Mouse (Mus musculus) adipocyte (in vitro differentiated cells): ENCODE data around the gene Ifna16.

Source experiments
- DNase-seq: peaks from one replicate; pipeline ENCODE4 v3.0.0-alpha.2; 2016; ENCODE audit warnings: low spot score

The Ifna16 gene

GRCm38 (mm10) chr4:88642526-88642925, 34.2 kb downstream of the Ifna16 start:
- no peak for DNase-seq

GRCm38 (mm10) chr4:88641077-88641831, 35.5 kb downstream of the Ifna16 start:
- DNase-seq: peak; percentile 100

GRCm38 (mm10) chr4:88640704-88641076, 36.0 kb downstream of the Ifna16 start:
- no peak for DNase-seq

- DNase-seq: no peak
These were observed 42.4 kb downstream of the Ifna16 start, which contains the start of gene C87499 for GRCm38 (mm10) chr4:88634311-88634710. Gene C87499, minus strand, starts transcription at chr4:88634411.
